In genomic region chr10:40090504-40091428, GRCm38 (mm10) we compare ENCODE assay signal across 11 mouse cellular contexts. TPM values are rescaled to one million over a fixed set of nuclear protein-coding genes. Genes with fewer than 3 reads are reported as not detected.
DNase-seq lines count a peak whose midpoint lies in the region; ATAC-seq and TF ChIP-seq lines count a peak whose summit lies in the region.
"Had no signal": no experiment of that assay in that cellular context is flagged by ENCODE, and none has a peak within 500 bp of the region (broad histone marks: within the 10 kb centered on the region; RNA-seq: fewer than 3 reads in every experiment).

No protein-coding gene starts in this region.

- WGBS in lung, embryonic 16.5 days = 46% methylated on average over 11 of the region's 11 CpGs
- 85% methylated on average over 11 of the region's 11 CpGs for WGBS in midbrain, postnatal 0 days

- H3K27me3 ChIP-seq in lung, embryonic 16.5 days (ENCODE audit: control insufficient read depth, insufficient read depth, low read depth, low read length) = no peaks in the 10 kb centered on the region
- H3K27me3 ChIP-seq in midbrain, postnatal 0 days (ENCODE audit: insufficient read depth, low read length) = no peaks in the 10 kb centered on the region
- H3K27me3 ChIP-seq: forebrain, embryonic 13.5 days had no signal

- peak; percentile 92 for DNase-seq in heart, adult 11 months
- no peak for DNase-seq in heart, adult 8-10 months (ENCODE audit: low spot score)
- DNase-seq in forelimb bud, embryonic 11.5 days (ENCODE audit: low read depth, low spot score) = peak; percentile 39
- DNase-seq in kidney, adult 9 months = peak; percentile 73
- DNase-seq in right cerebral cortex, postnatal 14 days = no peak
- DNase-seq in midbrain, postnatal 0 days (ENCODE audit: low spot score) = no peak
- DNase-seq: right cerebral cortex, adult 18-20 months had no signal

- peaks cover 21% of the 10 kb centered on the region for H3K4me1 ChIP-seq in lung, embryonic 16.5 days (replicated peaks; ENCODE audit: control insufficient read depth, insufficient read depth, low read length)
- H3K4me1 ChIP-seq in midbrain, postnatal 0 days (ENCODE audit: insufficient read depth, low read length) = no peaks in the 10 kb centered on the region
- H3K4me1 ChIP-seq: forebrain, embryonic 13.5 days had no signal

- no peak overlapping the region for H3K4me3 ChIP-seq in lung, embryonic 16.5 days (ENCODE audit: low read length)
- no peak overlapping the region for H3K4me3 ChIP-seq in midbrain, postnatal 0 days (ENCODE audit: low read depth, low read length)
- H3K4me3 ChIP-seq: forebrain, embryonic 13.5 days had no signal

- no peak overlapping the region for H3K9ac ChIP-seq in lung, embryonic 16.5 days (ENCODE audit: low read length)
- no peak overlapping the region for H3K9ac ChIP-seq in midbrain, postnatal 0 days (replicated peaks; ENCODE audit: low read length, poor library complexity, severe bottlenecking)
- H3K9ac ChIP-seq: forebrain, embryonic 13.5 days; hindbrain, embryonic 14.5 days had no signal

- TF ChIP-seq CTCF in midbrain, postnatal 0 days (IDR thresholded peaks at IDR 0.05) = no peak

- no peak overlapping the region for H3K27ac ChIP-seq in lung, embryonic 16.5 days (ENCODE audit: low read length)
- no peak overlapping the region for H3K27ac ChIP-seq in midbrain, postnatal 0 days (ENCODE audit: low read depth, low read length)
- H3K27ac ChIP-seq: forebrain, embryonic 13.5 days; hindbrain, embryonic 14.5 days had no signal

- ATAC-seq in lung, embryonic 16.5 days (ENCODE audit: low read depth) = peak; percentile 91
- no peak for ATAC-seq in inflammation-experienced regulatory T-cells, adult 6 months
- ATAC-seq in midbrain, postnatal 0 days (ENCODE audit: low FRiP score) = no peak
- ATAC-seq: forebrain, embryonic 13.5 days had no signal

- no peak overlapping the region for H3K4me2 ChIP-seq in lung, embryonic 16.5 days (ENCODE audit: low read depth, low read length)
- no peak overlapping the region for H3K4me2 ChIP-seq in midbrain, postnatal 0 days (ENCODE audit: low read depth, low read length, poor library complexity, severe bottlenecking)
- H3K4me2 ChIP-seq: forebrain, embryonic 13.5 days; hindbrain, embryonic 14.5 days had no signal

- peaks cover 4% of the 10 kb centered on the region; the same call in 1 of the 2 replicates for H3K9me3 ChIP-seq in lung, embryonic 16.5 days (ENCODE audit: control insufficient read depth, low read length)
- no peaks in the 10 kb centered on the region for H3K9me3 ChIP-seq in midbrain, postnatal 0 days (ENCODE audit: low read length)
- H3K9me3 ChIP-seq: forebrain, embryonic 13.5 days had no signal

- H3K36me3 ChIP-seq in lung, embryonic 16.5 days (ENCODE audit: control insufficient read depth, insufficient read depth, low read length) = no peaks in the 10 kb centered on the region
- H3K36me3 ChIP-seq in midbrain, postnatal 0 days (ENCODE audit: insufficient read depth, low read length) = no peaks in the 10 kb centered on the region

RNA-seq across cellular contexts. Expression of gene Slc16a10, which starts 51.3 kb away (rescaled TPM):
- 10 to 100 TPM; 19.3 to 24.6 (median 19.9) TPM for total RNA-seq in heart, adult 8-10 months (2022)
- polyA plus RNA-seq in lung, embryonic 16.5 days (2015; fragmentation: Nextera tagmentation; extraction: Ambion mirVana) = 5.0 and 7.8 TPM in 2 replicates
- 1 to 10 TPM in 2 of 3 experiments, under 1 TPM in 1; 0.45 to 5.5 (median 3.1) TPM for polyA plus RNA-seq in inflammation-experienced regulatory T-cells, adult 6 months (2017; shearing (Covaris generic))
- 2.1 and 2.2 TPM in 2 replicates for total RNA-seq in midbrain, postnatal 0 days (2014; rRNA removed)
- 2.0 and 2.2 TPM in 2 replicates for polyA plus RNA-seq in midbrain, postnatal 0 days (2015; fragmentation: Nextera tagmentation; extraction: Ambion mirVana)

Comparison
In these comparisons a context has a peak if more than half of its experiments do, and no peak if none do; other contexts are left out.
1. DNase-seq: peak in heart, adult 11 months (single experiment), forelimb bud, embryonic 11.5 days (single experiment) and kidney, adult 9 months (single experiment); none in heart, adult 8-10 months (single experiment), right cerebral cortex, postnatal 14 days (single experiment) and midbrain, postnatal 0 days (single experiment).